Mouse (Mus musculus) spleen, adult 2 months (tissue): ENCODE results near the gene Kirrel3. TPM values are rescaled to one million over a fixed set of nuclear protein-coding genes. Genes with fewer than 3 reads are reported as not detected.

Experiments
- DNase-seq, 2 experiments: peaks; one replicate each; pipeline versions ENCODE4 v3.0.0 to v3.0.0-alpha.2; 2012 to 2021; ENCODE audit warnings: low spot score in 2 of 2, low read depth in 1 of 2
- H3K27ac ChIP-seq: fragments of 200-500 bp; 2 replicates; pipeline ENCODE4 v1.5.1; 2012; ENCODE audit warnings: low read length, inconsistent platforms; ENCODE audit not compliant: insufficient read depth
- H3K27me3 ChIP-seq: fragments of 200-500 bp; 2 replicates; pipeline ENCODE4 v1.6.1; 2012; ENCODE audit warnings: mild to moderate bottlenecking, moderate library complexity, low read length, inconsistent platforms; ENCODE audit not compliant: control insufficient read depth, insufficient read depth
- H3K36me3 ChIP-seq: fragments of 200-500 bp; 2 replicates; pipeline ENCODE4 v1.6.1; 2012; ENCODE audit warnings: mild to moderate bottlenecking, low read length, inconsistent platforms; ENCODE audit not compliant: control insufficient read depth, insufficient read depth
- H3K4me1 ChIP-seq: fragments of 200-500 bp; 2 replicates; pipeline ENCODE4 v1.6.1; 2011; ENCODE audit warnings: inconsistent platforms; ENCODE audit not compliant: control insufficient read depth, insufficient read depth, insufficient read length
- H3K4me3 ChIP-seq: fragments of 200-500 bp; 2 replicates; pipeline ENCODE4 v1.5.1; 2011; ENCODE audit warnings: mild to moderate bottlenecking, inconsistent platforms; ENCODE audit not compliant: insufficient read depth, insufficient read length; ENCODE audit errors: extremely low read depth
- CTCF ChIP-seq: fragments of 200-500 bp; IDR thresholded peaks from 2 replicates; pipeline ENCODE4 v1.5.1; 2011; ENCODE audit warnings: mild to moderate bottlenecking, inconsistent platforms; ENCODE audit not compliant: insufficient read depth, insufficient read length, insufficient replicate concordance; ENCODE audit errors: extremely low read depth
- POLR2A ChIP-seq: fragments of 200-500 bp; IDR thresholded peaks from 2 replicates; pipeline ENCODE4 v1.6.1; 2011; ENCODE audit warnings: low read depth, low read length, inconsistent platforms
- WGBS: fragments of 180-500 bp; shearing (Covaris S2); methylation state at CpG from one replicate; pipeline ENCODE4 v1.1.7; 2018; 5-methylcytosine and 5-hydroxymethylcytosine counted together
- polyA plus RNA-seq: library from polyadenylated mRNA; depleted of rRNA; stranded (reverse); fragments of >200 nt; gene quantifications from 2 replicates; pipeline ENCODE4 v1.2.3, GENCODE M21; 2012

Kirrel3 gene
- polyA plus RNA-seq, 1 experiment, result 0.23 TPM

DNA sequence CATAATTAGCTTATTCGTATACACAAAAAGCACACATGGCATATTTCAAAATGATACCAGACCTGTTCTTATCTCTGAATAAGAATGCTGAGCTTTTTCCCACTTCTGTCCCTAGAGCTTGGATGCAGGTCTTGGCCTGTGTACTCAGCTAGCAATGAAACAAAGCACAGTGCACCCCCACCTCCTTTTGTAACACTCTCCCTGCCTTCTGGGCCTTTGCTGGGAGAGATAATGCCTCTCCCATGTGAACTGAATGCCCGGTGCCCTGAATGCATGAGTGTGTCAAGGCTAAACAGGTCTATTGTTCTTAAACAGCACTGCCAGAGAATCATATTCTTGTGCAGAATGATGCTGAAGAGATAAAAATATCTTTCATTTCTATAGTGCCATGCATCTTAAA is 2.5 kb upstream of the Kirrel3 start:
- TF ChIP-seq POLR2A (no peak), CTCF (no peak)
- no peak for DNase-seq
- Histone ChIP-seq H3K4me1 (no peaks in the 10 kb centered on the region), H3K27ac (no peak overlapping the region), H3K36me3 (no peaks in the 10 kb centered on the region), H3K4me3 (no peak overlapping the region), H3K27me3 (no peaks in the 10 kb centered on the region)
- 80% methylated on average over 2 of the region's 2 CpGs for WGBS

- H3K4me1 ChIP-seq, result no peaks in the 10 kb centered on the region
- no peak for DNase-seq
- no peak overlapping the region for H3K4me3 ChIP-seq
- WGBS, result 76% methylated on average over 6 of the region's 6 CpGs
- 0 out of 2 replicates have a peak, but pooled peaks cover 5% of the 10 kb centered on the region for H3K27me3 ChIP-seq
- no peak overlapping the region for H3K27ac ChIP-seq
- TF ChIP-seq POLR2A (no peak), CTCF (no peak)
- no peaks in the 10 kb centered on the region for H3K36me3 ChIP-seq
These were observed 1.0 kb upstream of the Kirrel3 start for GRCm38 (mm10) chr9:34484665-34485064.

DNA sequence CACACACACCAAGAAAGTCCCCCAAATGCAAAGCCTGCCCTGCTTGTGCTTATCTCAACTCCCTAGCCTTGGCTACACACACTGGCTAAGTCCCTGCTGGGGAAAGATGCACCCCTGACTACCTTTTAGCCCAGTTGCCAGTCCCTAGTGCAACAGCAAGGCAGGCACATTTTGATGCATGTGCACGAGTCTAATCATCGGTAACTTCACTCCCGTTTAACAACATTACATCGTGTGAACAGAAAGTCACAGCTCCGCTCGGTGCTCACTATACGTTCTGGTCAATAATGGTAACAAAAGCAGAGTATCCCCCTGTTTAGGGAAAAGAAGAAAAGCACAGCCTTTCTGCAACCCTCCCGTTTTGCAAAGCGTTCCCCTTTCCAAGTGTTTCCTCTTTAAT is 2.6 kb downstream of the Kirrel3 start:
- no peak overlapping the region for H3K4me3 ChIP-seq

DNA sequence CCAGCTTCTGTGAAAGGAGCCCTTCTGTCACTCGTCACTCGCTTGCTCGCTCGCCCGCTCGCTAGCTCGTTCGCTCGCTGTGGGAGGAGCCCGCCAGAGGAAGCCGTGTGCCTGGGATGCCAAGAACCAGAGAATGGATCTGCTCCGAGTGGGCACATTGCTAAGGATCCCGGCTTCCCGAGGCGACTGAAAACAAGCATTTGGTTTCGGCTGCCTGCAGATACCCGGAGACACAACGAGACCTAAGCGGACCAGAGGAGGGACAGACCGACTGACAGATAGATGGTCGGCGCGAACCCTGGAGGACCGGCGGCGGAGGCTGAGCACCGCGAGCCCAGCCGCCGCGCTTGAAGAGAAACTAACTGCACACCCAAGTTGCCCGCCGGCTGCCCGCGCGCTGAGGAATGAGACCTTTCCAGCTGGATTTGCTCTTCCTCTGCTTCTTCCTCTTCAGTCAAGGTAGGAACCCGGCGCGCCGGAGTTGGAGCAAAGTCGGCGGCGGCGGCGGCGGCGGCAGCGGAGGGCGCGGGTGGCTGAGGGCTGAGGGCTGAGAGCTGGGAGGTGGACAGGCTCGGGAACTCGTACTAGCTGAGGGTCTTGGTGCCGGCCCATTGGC is 3.1 kb downstream of the Kirrel3 start:
- no peaks in the 10 kb centered on the region for H3K4me1 ChIP-seq
- peak overlapping the region; percentile 13; the same call in 1 of the 2 replicates for H3K4me3 ChIP-seq
- no peak overlapping the region for H3K27ac ChIP-seq
- 3% methylated on average over 53 of the region's 53 CpGs for WGBS
- H3K36me3 ChIP-seq, result no peaks in the 10 kb centered on the region
- TF ChIP-seq POLR2A, result no peak
- no peak for TF ChIP-seq CTCF
- no peak for DNase-seq
- H3K27me3 ChIP-seq, result 0 out of 2 replicates have a peak, but pooled peaks cover 7% of the 10 kb centered on the region

More for the DNA sequence above, 2.6 kb downstream of the Kirrel3 start:
- TF ChIP-seq CTCF (no peak), POLR2A (no peak)
- 0 out of 2 replicates have a peak, but pooled peaks cover 7% of the 10 kb centered on the region for H3K27me3 ChIP-seq
- H3K27ac ChIP-seq, result no peak overlapping the region
- under 1% methylated on average over 9 of the region's 9 CpGs for WGBS
- no peaks in the 10 kb centered on the region for H3K4me1 ChIP-seq
- no peaks in the 10 kb centered on the region for H3K36me3 ChIP-seq
- DNase-seq, result no peak

- no peak for DNase-seq
- no peak overlapping the region for H3K27ac ChIP-seq
- 5% methylated on average over 13 of the region's 13 CpGs for WGBS
- H3K36me3 ChIP-seq, result no peaks in the 10 kb centered on the region
- H3K4me3 ChIP-seq, result no peak overlapping the region
- H3K27me3 ChIP-seq, result 0 out of 2 replicates have a peak, but pooled peaks cover 7% of the 10 kb centered on the region
- no peak for TF ChIP-seq CTCF
- TF ChIP-seq POLR2A, result no peak
- no peaks in the 10 kb centered on the region for H3K4me1 ChIP-seq
These were observed 3.6 kb downstream of the Kirrel3 start for GRCm38 (mm10) chr9:34489316-34489710.

DNA sequence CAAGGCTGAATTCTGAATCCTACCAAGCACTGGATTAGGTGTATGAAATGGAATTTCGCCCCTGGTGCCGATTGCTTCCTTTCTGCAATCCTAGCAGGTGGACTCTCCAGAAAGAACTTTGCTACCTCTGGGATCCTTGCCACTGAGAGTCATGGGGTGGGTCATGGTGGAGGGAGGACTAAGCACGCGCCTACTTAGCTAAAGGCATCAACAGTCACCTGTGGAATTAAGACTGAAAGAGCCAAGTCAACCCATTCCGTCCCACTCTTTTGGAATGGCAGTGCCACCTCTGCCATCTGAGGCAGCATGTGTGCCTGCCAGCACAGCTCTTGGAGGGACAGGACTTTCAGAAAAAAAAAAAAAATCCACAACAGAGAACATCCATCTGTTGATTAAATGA is 4.1 kb downstream of the Kirrel3 start:
- no peaks in the 10 kb centered on the region for H3K36me3 ChIP-seq
- 0 out of 2 replicates have a peak, but pooled peaks cover 7% of the 10 kb centered on the region for H3K27me3 ChIP-seq
- no peak for TF ChIP-seq POLR2A
- no peak for TF ChIP-seq CTCF
- H3K27ac ChIP-seq, result no peak overlapping the region
- WGBS, result 26% methylated on average over 5 of the region's 5 CpGs
- no peak for DNase-seq
- H3K4me3 ChIP-seq, result no peak overlapping the region
- H3K4me1 ChIP-seq, result no peaks in the 10 kb centered on the region

GRCm38 (mm10) chr9:34492121-34492520 is 6.4 kb downstream of the Kirrel3 start:
- TF ChIP-seq POLR2A, result no peak
- H3K27ac ChIP-seq, result no peak overlapping the region
- H3K36me3 ChIP-seq, result no peaks in the 10 kb centered on the region
- DNase-seq, result no peak
- 0 out of 2 replicates have a peak, but pooled peaks cover 7% of the 10 kb centered on the region for H3K27me3 ChIP-seq
- 53% methylated on average over 3 of the region's 3 CpGs for WGBS
- no peaks in the 10 kb centered on the region for H3K4me1 ChIP-seq
- H3K4me3 ChIP-seq, result no peak overlapping the region
